Mouse (Mus musculus): Measurements from ENCODE around the gene Ccdc125. TPM values are rescaled to one million over a fixed set of nuclear protein-coding genes. Genes with fewer than 3 reads are reported as not detected.

The Ccdc125 gene
- polyA plus RNA-seq (2017; shearing (Covaris generic)) = 14.6 TPM

GRCm38 (mm10) chr13:100669291-100670022 lies at the start of gene Ccdc125:
TSS of gene Ccdc125 (plus strand) at chr13:100669717.

GRCm38 (mm10) chr13:100650550-100651438 lies 18.7 kb upstream of the Ccdc125 start, which contains the start of the genes Ak6 and Rad17:
TSS of gene Ak6 (plus strand) at chr13:100650979.
TSS of gene Rad17 (minus strand) at chr13:100651051.

GRCm38 (mm10) chr13:100651439-100652186 lies 17.9 kb upstream of the Ccdc125 start, which contains the start of gene Taf9:
TSS of gene Taf9 (plus strand) at chr13:100651579.

GRCm38 (mm10) chr13:100730861-100731176 lies 61.3 kb downstream of the Ccdc125 start, which contains the start of gene Cdk7:
TSS of gene Cdk7 (minus strand) at chr13:100730939.

GRCm38 (mm10) chr13:100744036-100744744 lies 74.7 kb downstream of the Ccdc125 start, which contains the start of gene Mrps36:
TSS of gene Mrps36 (minus strand) at chr13:100744659.

Other genes starting within 250 kb of the Ccdc125 start
- gene Naip1, start 216.8 kb upstream of the Ccdc125 start, polyA plus RNA-seq (2017; shearing (Covaris generic)) = not detected
- 36.9 TPM for gene Gtf2h2, start 177.1 kb upstream of the Ccdc125 start, polyA plus RNA-seq (2017; shearing (Covaris generic))
- not detected for gene Ocln, start 117.0 kb upstream of the Ccdc125 start, polyA plus RNA-seq (2017; shearing (Covaris generic))
- gene Marveld2, start 52.7 kb upstream of the Ccdc125 start, polyA plus RNA-seq (2017; shearing (Covaris generic)) = 8.5 TPM
- gene Ak6, start 18.7 kb upstream of the Ccdc125 start, polyA plus RNA-seq (2017; shearing (Covaris generic)) = 77.0 TPM
- 18.3 TPM for gene Rad17, start 18.7 kb upstream of the Ccdc125 start, polyA plus RNA-seq (2017; shearing (Covaris generic))
- 9.6 TPM for gene Taf9, start 18.1 kb upstream of the Ccdc125 start, polyA plus RNA-seq (2017; shearing (Covaris generic))
- gene Cdk7, start 61.2 kb downstream of the Ccdc125 start, polyA plus RNA-seq (2017; shearing (Covaris generic)) = 45.3 TPM
- gene Mrps36, start 74.9 kb downstream of the Ccdc125 start, polyA plus RNA-seq (2017; shearing (Covaris generic)) = 46.5 TPM
- 0.90 TPM for gene Cenph, start 106.2 kb downstream of the Ccdc125 start, polyA plus RNA-seq (2017; shearing (Covaris generic))
- gene Ccnb1, start 116.9 kb downstream of the Ccdc125 start, polyA plus RNA-seq (2017; shearing (Covaris generic)) = 1.2 TPM
- 60.0 TPM for gene Slc30a5, start 163.7 kb downstream of the Ccdc125 start, polyA plus RNA-seq (2017; shearing (Covaris generic))